Comparison of ENCODE assay signal across 20 mouse cellular contexts in genomic region chr9:28481261-28481660, GRCm38 (mm10).
A peak's percentile ranks its signal among the peaks of the same experiment; 100 is the strongest.
DNase-seq lines count a peak whose midpoint lies in the region; ATAC-seq lines count a peak whose summit lies in the region.
"Had no signal": no experiment of that assay in that cellular context is flagged by ENCODE, and none has a peak within 500 bp of the region (broad histone marks: within the 10 kb centered on the region; RNA-seq: fewer than 3 reads in every experiment).

No protein-coding gene starts in this region.

- no peaks in the 10 kb centered on the region for H3K9me3 ChIP-seq in embryonic facial prominence, embryonic 10.5 days
- no peaks in the 10 kb centered on the region for H3K9me3 ChIP-seq in embryonic facial prominence, embryonic 14.5 days (ENCODE audit: control insufficient read depth, low read length)
- H3K9me3 ChIP-seq in midbrain, embryonic 15.5 days = no peaks in the 10 kb centered on the region
- H3K9me3 ChIP-seq in hindbrain, embryonic 10.5 days = no peaks in the 10 kb centered on the region
- H3K9me3 ChIP-seq: forebrain, embryonic 12.5 days; intestine, embryonic 15.5 days had no signal

- H3K27ac ChIP-seq in embryonic facial prominence, embryonic 10.5 days (replicated peaks) = peak overlapping the region; percentile 4; the same call in 1 of the 2 replicates
- H3K27ac ChIP-seq in embryonic facial prominence, embryonic 14.5 days (replicated peaks; ENCODE audit: low read depth, low read length) = peak overlapping the region; percentile 16
- no peak overlapping the region for H3K27ac ChIP-seq in midbrain, embryonic 15.5 days
- H3K27ac ChIP-seq in hindbrain, embryonic 10.5 days = no peak overlapping the region
- H3K27ac ChIP-seq: forebrain, embryonic 12.5 days; hindbrain, embryonic 14.5 days; intestine, embryonic 15.5 days had no signal

- H3K27me3 ChIP-seq in embryonic facial prominence, embryonic 10.5 days (replicated peaks; ENCODE audit: low read depth, poor library complexity, severe bottlenecking) = no peaks in the 10 kb centered on the region
- no peaks in the 10 kb centered on the region for H3K27me3 ChIP-seq in embryonic facial prominence, embryonic 14.5 days (replicated peaks; ENCODE audit: control insufficient read depth, insufficient read depth, low read length)
- H3K27me3 ChIP-seq in midbrain, embryonic 15.5 days (replicated peaks) = no peaks in the 10 kb centered on the region
- no peaks in the 10 kb centered on the region for H3K27me3 ChIP-seq in hindbrain, embryonic 10.5 days (ENCODE audit: insufficient read depth, poor library complexity, severe bottlenecking)
- H3K27me3 ChIP-seq: forebrain, embryonic 12.5 days; intestine, embryonic 15.5 days had no signal

- peak; percentile 22 for DNase-seq in embryo, embryonic 11 days
- DNase-seq in embryo, embryonic 9.5 days (ENCODE audit: extremely low spot score) = no peak
- no peak for DNase-seq in embryonic facial prominence, embryonic 10.5 days (ENCODE audit: low spot score)
- peak; percentile 72 for DNase-seq in embryonic facial prominence, embryonic 14.5 days (ENCODE audit: low spot score)
- DNase-seq in hindbrain, embryonic 10.5 days (ENCODE audit: low spot score) = no peak
- DNase-seq: adrenal gland, adult 8-10 months; adrenal gland, postnatal 36 days; cerebellum, adult 2 months; cerebellum, postnatal 10 days; gastrocnemius, postnatal 25 days; heart, adult 11 months; heart, postnatal 10 days; kidney, adult 18-20 months had no signal

- H3K4me2 ChIP-seq in embryonic facial prominence, embryonic 14.5 days (ENCODE audit: low read depth, low read length) = 0 out of 2 replicates have a peak overlapping the region, but pooled peaks have one; percentile 15
- H3K4me2 ChIP-seq in midbrain, embryonic 15.5 days = no peak overlapping the region
- H3K4me2 ChIP-seq: forebrain, embryonic 12.5 days; hindbrain, embryonic 14.5 days; intestine, embryonic 15.5 days had no signal

- 55% methylated on average over 4 of the region's 4 CpGs for WGBS in embryonic facial prominence, embryonic 10.5 days
- WGBS in embryonic facial prominence, embryonic 14.5 days = 33% methylated on average over 4 of the region's 4 CpGs
- WGBS in midbrain, embryonic 15.5 days = 92% methylated on average over 4 of the region's 4 CpGs
- WGBS in hindbrain, embryonic 10.5 days = 83% methylated on average over 4 of the region's 4 CpGs

- ATAC-seq in embryonic facial prominence, embryonic 14.5 days (ENCODE audit: low read depth) = peak; percentile 60; the same call in 1 of the 2 replicates
- ATAC-seq in midbrain, embryonic 15.5 days (replicated peaks) = no peak
- ATAC-seq in activated CD4-positive, CD25-positive, alpha-beta regulatory T cell, adult 4 months = no peak
- ATAC-seq: forebrain, embryonic 16.5 days; intestine, embryonic 15.5 days; Patski had no signal

- H3K4me1 ChIP-seq in embryonic facial prominence, embryonic 10.5 days = peaks cover 15% of the 10 kb centered on the region
- H3K4me1 ChIP-seq in embryonic facial prominence, embryonic 14.5 days (ENCODE audit: control insufficient read depth, insufficient read depth, low read length) = 0 out of 2 replicates have a peak, but pooled peaks cover 2% of the 10 kb centered on the region
- H3K4me1 ChIP-seq in midbrain, embryonic 15.5 days = no peaks in the 10 kb centered on the region
- H3K4me1 ChIP-seq in hindbrain, embryonic 10.5 days (replicated peaks) = no peaks in the 10 kb centered on the region
- H3K4me1 ChIP-seq: forebrain, embryonic 12.5 days; intestine, embryonic 15.5 days had no signal

- H3K9ac ChIP-seq in embryonic facial prominence, embryonic 14.5 days (ENCODE audit: low read depth, low read length) = no peak overlapping the region
- H3K9ac ChIP-seq in midbrain, embryonic 15.5 days = no peak overlapping the region
- H3K9ac ChIP-seq: forebrain, embryonic 12.5 days; hindbrain, embryonic 14.5 days; intestine, embryonic 15.5 days had no signal

- no peak overlapping the region for H3K4me3 ChIP-seq in embryonic facial prominence, embryonic 10.5 days
- no peak overlapping the region for H3K4me3 ChIP-seq in embryonic facial prominence, embryonic 14.5 days (ENCODE audit: low read depth, low read length)
- no peak overlapping the region for H3K4me3 ChIP-seq in midbrain, embryonic 15.5 days
- no peak overlapping the region for H3K4me3 ChIP-seq in hindbrain, embryonic 10.5 days
- H3K4me3 ChIP-seq: forebrain, embryonic 12.5 days; intestine, embryonic 15.5 days had no signal

- no peaks in the 10 kb centered on the region for H3K36me3 ChIP-seq in embryonic facial prominence, embryonic 10.5 days (replicated peaks)
- H3K36me3 ChIP-seq in embryonic facial prominence, embryonic 14.5 days (ENCODE audit: control insufficient read depth, insufficient read depth, low read length) = no peaks in the 10 kb centered on the region
- no peaks in the 10 kb centered on the region for H3K36me3 ChIP-seq in midbrain, embryonic 15.5 days (replicated peaks)
- H3K36me3 ChIP-seq in hindbrain, embryonic 10.5 days = no peaks in the 10 kb centered on the region
- H3K36me3 ChIP-seq: forebrain, embryonic 12.5 days; intestine, embryonic 15.5 days had no signal

Comparison
In these comparisons a context has a peak if more than half of its experiments do, and no peak if none do; other contexts are left out.
1. DNase-seq: peak in embryo, embryonic 11 days (single experiment) and embryonic facial prominence, embryonic 14.5 days (single experiment); none in embryo, embryonic 9.5 days (single experiment), embryonic facial prominence, embryonic 10.5 days (single experiment) and hindbrain, embryonic 10.5 days (single experiment).
2. H3K27ac ChIP-seq: peak in embryonic facial prominence, embryonic 10.5 days (single experiment) and embryonic facial prominence, embryonic 14.5 days (single experiment); none in midbrain, embryonic 15.5 days (single experiment) and hindbrain, embryonic 10.5 days (single experiment).